Mouse (Mus musculus): ENCODE data around the gene Gm49393. TPM values are rescaled to one million over a fixed set of nuclear protein-coding genes. Genes with fewer than 3 reads are reported as not detected.

The Gm49393 gene
- polyA plus RNA-seq, 1 experiment from 2014 or later, result not detected

DNA sequence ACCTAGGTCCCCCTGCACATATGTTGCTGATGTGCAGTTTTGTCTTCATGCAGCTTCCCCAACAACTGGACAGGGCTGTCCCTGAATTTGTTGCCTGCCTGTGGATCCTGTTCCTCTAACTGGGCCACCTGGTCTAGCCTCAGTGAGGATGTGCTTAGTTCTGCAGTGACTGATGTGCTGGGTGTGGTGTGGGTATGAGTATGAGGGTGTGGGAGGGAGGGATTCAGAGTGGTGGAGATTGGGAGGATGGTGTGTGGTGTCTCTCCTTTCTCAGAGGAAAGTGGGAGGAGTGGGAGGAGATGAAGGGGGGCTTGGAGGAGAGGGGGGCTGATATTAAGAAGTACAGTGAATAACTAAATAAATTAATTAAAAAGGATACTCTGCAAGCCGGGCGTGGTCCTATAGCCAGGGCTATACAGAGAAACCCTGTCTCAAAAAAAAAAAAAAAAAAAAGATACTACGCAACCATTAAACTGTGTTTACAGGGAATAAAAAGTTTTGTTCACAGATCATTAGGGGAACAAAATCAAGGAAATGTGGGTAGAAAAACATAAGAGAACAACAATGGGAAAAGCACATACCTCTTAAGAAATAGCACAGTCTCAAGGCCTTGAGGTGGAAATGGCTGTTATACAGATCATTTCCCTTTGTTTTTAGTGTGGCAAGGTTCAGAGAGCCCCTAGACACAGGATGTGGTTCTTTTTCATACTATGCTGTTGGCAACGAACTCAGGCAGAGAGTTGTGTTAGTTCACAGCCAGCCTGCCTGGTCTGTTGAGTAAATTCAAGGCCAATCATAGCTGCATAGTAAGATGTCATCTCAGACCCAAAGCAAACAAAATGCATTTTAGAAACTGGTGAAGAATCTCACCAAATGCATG is 86.9 kb downstream of the Gm49393 start:
- H3K27me3 ChIP-seq, result no peaks in the 10 kb centered on the region
- H3K36me3 ChIP-seq, result no peaks in the 10 kb centered on the region
- no peaks in the 10 kb centered on the region for H3K9me3 ChIP-seq
- no peak overlapping the region for H3K9ac ChIP-seq
- ATAC-seq (ENCODE audit: low read depth), result no peak
- H3K27ac ChIP-seq (replicated peaks), result no peak overlapping the region
- no peak overlapping the region for H3K4me2 ChIP-seq
- WGBS, result 80% methylated on average over 4 of the region's 4 CpGs
- H3K4me1 ChIP-seq (replicated peaks), result no peaks in the 10 kb centered on the region
- H3K4me3 ChIP-seq, result no peak overlapping the region

DNA sequence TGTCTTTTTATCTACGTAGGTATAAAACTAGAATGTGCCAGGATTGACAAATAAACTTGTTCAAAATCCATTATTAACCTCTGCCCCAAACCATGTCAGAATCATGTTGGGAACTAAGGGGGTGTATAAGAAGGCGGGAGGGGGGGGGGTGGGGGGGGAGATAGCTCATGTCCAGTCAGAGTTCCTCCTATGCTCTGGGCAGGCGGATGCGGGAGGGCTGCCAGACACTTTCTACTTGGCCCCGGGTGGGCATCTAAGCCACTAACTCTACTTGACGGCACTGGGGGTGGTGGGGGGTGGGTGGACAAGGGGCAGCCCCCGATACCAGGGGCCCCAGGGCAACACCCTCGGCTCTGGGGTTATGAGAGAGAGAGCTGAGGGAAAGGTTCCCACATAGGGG is 92.2 kb downstream of the Gm49393 start:
- Histone ChIP-seq H3K36me3 (no peaks in the 10 kb centered on the region), H3K4me1 (replicated peaks) (no peaks in the 10 kb centered on the region), H3K9ac (no peak overlapping the region), H3K4me3 (no peak overlapping the region), H3K27me3 (no peaks in the 10 kb centered on the region), H3K27ac (replicated peaks) (no peak overlapping the region), H3K4me2 (no peak overlapping the region), H3K9me3 (no peaks in the 10 kb centered on the region)
- WGBS, result 80% methylated on average over 8 of the region's 8 CpGs
- 0 out of 2 replicates have a peak, but pooled peaks have one; percentile 23 for ATAC-seq (ENCODE audit: low read depth)

DNA sequence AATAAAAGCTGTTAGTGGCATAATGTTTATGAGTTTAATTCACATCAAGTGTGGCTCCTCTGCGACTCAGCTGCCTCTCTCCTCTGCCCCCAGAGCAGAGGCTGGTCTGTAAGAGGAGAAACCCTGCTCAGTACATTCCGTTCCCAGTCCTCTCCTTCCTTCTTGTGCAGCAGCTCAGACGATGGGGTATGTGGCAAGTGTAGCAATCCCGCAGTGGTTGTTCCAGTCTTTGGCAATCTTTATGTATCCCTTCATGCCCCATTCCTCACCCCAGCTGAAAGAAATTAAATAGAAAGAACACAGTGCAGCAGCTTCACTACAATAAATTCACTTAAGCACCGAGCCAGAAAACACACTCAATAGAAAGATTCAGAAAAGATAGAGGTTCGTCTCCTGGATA is 92.7 kb downstream of the Gm49393 start:
- ATAC-seq (ENCODE audit: low read depth), result no peak
- Histone ChIP-seq H3K9me3 (no peaks in the 10 kb centered on the region), H3K27me3 (no peaks in the 10 kb centered on the region), H3K27ac (replicated peaks) (no peak overlapping the region), H3K4me3 (no peak overlapping the region), H3K4me2 (no peak overlapping the region), H3K36me3 (no peaks in the 10 kb centered on the region), H3K4me1 (replicated peaks) (no peaks in the 10 kb centered on the region), H3K9ac (no peak overlapping the region)
- WGBS, result 75% methylated on average over 6 of the region's 6 CpGs

- Histone ChIP-seq H3K9me3 (no peaks in the 10 kb centered on the region), H3K27me3 (no peaks in the 10 kb centered on the region), H3K36me3 (no peaks in the 10 kb centered on the region), H3K4me3 (no peak overlapping the region), H3K4me2 (no peak overlapping the region), H3K9ac (no peak overlapping the region), H3K4me1 (replicated peaks) (no peaks in the 10 kb centered on the region), H3K27ac (replicated peaks) (no peak overlapping the region)
- ATAC-seq (ENCODE audit: low read depth), result no peak
- 73% methylated on average over 2 of the region's 2 CpGs for WGBS
Measured at GRCm38 (mm10) chr13:60839353-60839902, 96.0 kb downstream of the Gm49393 start.

- no peaks in the 10 kb centered on the region for H3K4me1 ChIP-seq (replicated peaks)
- H3K4me3 ChIP-seq, result no peak overlapping the region
- no peaks in the 10 kb centered on the region for H3K27me3 ChIP-seq
- H3K4me2 ChIP-seq, result no peak overlapping the region
- no peak for ATAC-seq (ENCODE audit: low read depth)
- no peak overlapping the region for H3K9ac ChIP-seq
- WGBS, result 67% methylated on average over 3 of the region's 3 CpGs
- H3K9me3 ChIP-seq, result no peaks in the 10 kb centered on the region
- no peaks in the 10 kb centered on the region for H3K36me3 ChIP-seq
- no peak overlapping the region for H3K27ac ChIP-seq (replicated peaks)
Measured at GRCm38 (mm10) chr13:60826052-60826451, 109.3 kb downstream of the Gm49393 start.

DNA sequence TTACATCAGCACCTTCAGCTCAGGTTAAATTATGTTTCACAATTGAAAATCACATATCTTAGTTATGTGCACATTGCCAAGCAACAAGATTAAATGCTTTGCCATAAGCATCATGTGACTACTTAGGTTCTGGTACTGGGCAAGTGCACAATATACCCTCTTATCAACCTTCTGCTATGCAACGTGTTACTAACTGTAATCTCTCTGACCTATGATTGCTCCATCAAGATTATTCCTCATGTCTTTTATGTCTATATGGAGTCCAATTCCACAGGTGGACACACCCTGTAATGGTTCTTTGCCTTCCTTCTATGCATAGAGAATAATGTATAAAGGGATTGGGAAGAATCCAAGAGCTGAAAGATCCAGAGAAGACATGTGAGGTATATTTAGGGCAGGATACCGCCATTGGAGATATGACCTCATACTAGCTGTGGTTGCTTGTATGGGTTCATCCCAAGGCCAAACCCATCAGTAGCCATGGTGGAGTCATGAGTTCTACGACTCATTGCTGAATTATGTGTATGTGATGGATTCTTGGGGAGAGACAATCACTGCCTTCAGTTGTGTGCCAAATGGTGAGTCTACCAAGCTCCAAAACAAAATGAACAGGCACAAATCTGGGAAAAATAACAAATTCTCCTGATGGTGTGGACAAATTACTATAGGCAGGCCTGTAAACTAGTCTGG is 114.8 kb downstream of the Gm49393 start:
- Histone ChIP-seq H3K9me3 (no peaks in the 10 kb centered on the region), H3K4me2 (no peak overlapping the region), H3K9ac (no peak overlapping the region), H3K4me1 (replicated peaks) (no peaks in the 10 kb centered on the region), H3K4me3 (no peak overlapping the region), H3K36me3 (no peaks in the 10 kb centered on the region), H3K27ac (replicated peaks) (no peak overlapping the region), H3K27me3 (no peaks in the 10 kb centered on the region)
- WGBS, result 71% methylated on average over 3 of the region's 3 CpGs
- ATAC-seq (ENCODE audit: low read depth), result no peak

- H3K27me3 ChIP-seq, result no peaks in the 10 kb centered on the region
- no peaks in the 10 kb centered on the region for H3K36me3 ChIP-seq
- H3K4me3 ChIP-seq, result no peak overlapping the region
- no peak overlapping the region for H3K9ac ChIP-seq
- ATAC-seq (ENCODE audit: low read depth), result no peak
- H3K4me1 ChIP-seq (replicated peaks), result no peaks in the 10 kb centered on the region
- H3K27ac ChIP-seq (replicated peaks), result no peak overlapping the region
- no peaks in the 10 kb centered on the region for H3K9me3 ChIP-seq
- H3K4me2 ChIP-seq, result no peak overlapping the region
- 12% methylated on average over 7 of the region's 7 CpGs for WGBS
Measured at GRCm38 (mm10) chr13:60819469-60819868, 115.9 kb downstream of the Gm49393 start.

GRCm38 (mm10) chr13:60813722-60814121 is 121.7 kb downstream of the Gm49393 start:
- no peak for ATAC-seq (ENCODE audit: low read depth)
- H3K4me2 ChIP-seq, result no peak overlapping the region

DNA sequence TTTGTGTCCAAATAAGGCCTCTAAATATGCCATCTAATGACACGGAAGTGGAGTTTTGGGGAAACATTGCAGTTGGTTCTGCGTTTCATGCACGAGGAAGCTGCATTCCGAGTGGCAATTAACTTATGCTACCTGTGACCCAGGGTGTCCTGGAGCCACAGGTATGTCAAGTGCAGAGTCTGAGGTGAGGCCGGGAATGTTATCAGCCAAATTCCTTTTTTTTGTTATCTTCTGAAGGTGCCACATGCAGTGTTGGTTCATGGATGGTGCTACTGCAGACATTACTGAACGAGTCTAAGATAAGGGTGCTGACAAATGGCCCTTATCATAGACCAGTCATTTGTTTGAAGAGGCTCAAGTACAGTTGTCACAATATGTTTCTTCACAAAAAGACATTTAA is 122.6 kb downstream of the Gm49393 start:
- no peak for ATAC-seq (ENCODE audit: low read depth)
- Histone ChIP-seq H3K4me2 (no peak overlapping the region), H3K4me3 (no peak overlapping the region), H3K9ac (no peak overlapping the region), H3K27ac (replicated peaks) (no peak overlapping the region), H3K4me1 (replicated peaks) (no peaks in the 10 kb centered on the region), H3K9me3 (no peaks in the 10 kb centered on the region), H3K27me3 (no peaks in the 10 kb centered on the region), H3K36me3 (no peaks in the 10 kb centered on the region)
- WGBS, result 93% methylated on average over 6 of the region's 6 CpGs

More at GRCm38 (mm10) chr13:60813722-60814121, 121.7 kb downstream of the Gm49393 start:
- Histone ChIP-seq H3K9me3 (no peaks in the 10 kb centered on the region), H3K27ac (replicated peaks) (no peak overlapping the region), H3K9ac (no peak overlapping the region), H3K36me3 (no peaks in the 10 kb centered on the region), H3K4me3 (no peak overlapping the region), H3K4me1 (replicated peaks) (no peaks in the 10 kb centered on the region), H3K27me3 (no peaks in the 10 kb centered on the region)
- 70% methylated on average over 1 of the region's 1 CpGs for WGBS

DNA sequence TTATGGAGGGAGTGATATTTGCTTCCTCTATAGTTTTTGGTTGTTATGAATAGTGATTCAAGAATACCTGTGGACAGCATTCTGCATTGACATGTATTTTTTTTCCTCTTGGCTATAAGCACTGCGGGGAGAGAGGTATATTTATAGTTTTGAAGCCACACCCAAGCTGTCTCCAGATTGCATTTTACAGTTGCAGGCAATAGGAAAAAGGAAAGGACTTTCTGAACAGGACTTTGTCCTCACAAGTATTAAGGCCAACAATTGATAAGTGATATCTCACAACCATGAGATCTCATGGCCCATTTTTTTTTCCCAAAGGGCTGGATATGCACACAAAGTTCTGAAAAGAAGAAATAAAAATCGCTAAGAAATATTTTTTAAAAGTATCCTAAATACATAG is 125.7 kb downstream of the Gm49393 start:
- no peak for ATAC-seq (ENCODE audit: low read depth)
- no peaks in the 10 kb centered on the region for H3K4me1 ChIP-seq (replicated peaks)
- H3K27ac ChIP-seq (replicated peaks), result no peak overlapping the region
- H3K9me3 ChIP-seq, result no peaks in the 10 kb centered on the region
- no peaks in the 10 kb centered on the region for H3K36me3 ChIP-seq
- 79% methylated on average over 2 of the region's 2 CpGs for WGBS
- H3K27me3 ChIP-seq, result no peaks in the 10 kb centered on the region
- H3K9ac ChIP-seq, result no peak overlapping the region
- no peak overlapping the region for H3K4me2 ChIP-seq
- no peak overlapping the region for H3K4me3 ChIP-seq

All from neural tube, embryonic 13.5 days (tissue).